Mouse (Mus musculus) cerebellum, adult 8-10 months (tissue): ENCODE measurements around the gene Rftn1.
"Not testable (repeated sequence)": the region's sequence is repeated elsewhere in the genome, so short reads cannot be mapped to it uniquely, and the experiment has no call there.

Experiments used
- DNase-seq: peaks from one replicate; pipeline ENCODE4 v3.0.0; 2022

Rftn1 gene

GRCm38 (mm10) chr17:50127045-50127813 is 63.2 kb downstream of the Rftn1 start:
- DNase-seq: no peak

GRCm38 (mm10) chr17:50126545-50126944 is 63.9 kb downstream of the Rftn1 start:
- no peak for DNase-seq

DNA sequence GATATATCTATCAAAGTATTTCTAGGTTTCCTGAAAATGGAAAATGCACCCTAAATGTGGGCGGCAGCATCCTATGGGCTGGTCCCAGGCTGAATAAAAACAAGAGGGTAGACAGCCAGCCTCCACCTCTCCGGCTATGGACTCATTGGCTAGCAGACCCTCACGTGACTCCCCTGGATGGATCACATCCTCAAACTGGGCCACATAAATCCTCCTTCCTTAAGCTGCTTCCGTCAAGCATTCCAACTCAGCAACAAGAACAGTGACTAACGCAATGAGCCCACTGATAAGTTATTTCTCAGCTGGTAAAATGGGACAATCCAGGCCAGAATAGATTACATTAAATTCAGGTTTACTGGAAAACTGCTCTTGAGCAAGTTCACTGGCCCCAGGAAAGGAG is 64.6 kb downstream of the Rftn1 start:
- no peak for DNase-seq

DNA sequence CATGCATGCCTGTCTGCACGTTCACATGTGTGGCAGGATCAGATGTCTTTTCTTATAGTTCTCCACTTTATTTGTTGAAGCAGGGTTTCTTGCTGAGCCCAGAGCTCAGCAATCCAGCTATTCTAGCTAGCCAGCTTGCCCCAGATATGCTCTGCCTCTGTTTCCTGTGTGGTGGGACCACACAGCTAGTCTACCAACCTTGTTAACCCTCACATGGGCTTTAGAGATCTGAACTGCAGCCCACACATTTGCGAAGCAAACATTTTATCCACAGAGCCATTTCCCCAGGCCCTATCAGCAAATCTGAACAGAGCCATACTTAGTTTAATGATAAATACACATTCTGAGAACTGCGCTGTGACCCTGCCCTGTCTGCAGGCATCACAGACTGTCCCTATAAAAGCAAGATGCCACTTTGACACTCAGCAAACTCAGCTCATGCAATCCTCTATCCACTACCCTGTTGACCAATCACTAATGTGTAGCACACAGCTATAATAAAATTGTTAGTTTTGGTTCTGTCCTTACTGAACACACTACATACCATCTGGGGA is 65.2 kb downstream of the Rftn1 start:
- no peak for DNase-seq

DNA sequence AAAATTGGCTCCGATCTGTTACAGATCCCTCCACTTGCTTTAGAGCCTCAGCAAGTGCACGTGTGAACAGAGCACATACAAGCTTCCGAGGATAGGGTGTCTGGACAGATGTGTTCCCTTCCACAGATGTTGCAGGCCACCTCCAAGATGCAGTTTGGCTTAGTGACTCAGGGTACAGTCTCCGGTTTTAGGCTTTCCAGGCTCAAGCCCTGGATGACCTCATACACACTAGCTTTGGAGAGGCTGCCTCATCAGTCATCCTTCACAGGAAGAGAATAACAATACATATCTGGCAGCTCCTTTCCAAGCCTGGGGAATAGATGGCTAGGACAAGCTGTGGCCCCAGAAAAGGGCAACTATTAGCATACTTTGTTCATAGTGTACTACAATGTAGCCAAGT is 65.8 kb downstream of the Rftn1 start:
- DNase-seq: no peak

GRCm38 (mm10) chr17:50122555-50122954 is 67.9 kb downstream of the Rftn1 start:
- no peak for DNase-seq

- no peak for DNase-seq
Measured at GRCm38 (mm10) chr17:50120098-50120497, 70.4 kb downstream of the Rftn1 start.

GRCm38 (mm10) chr17:50117461-50117860 is 73.0 kb downstream of the Rftn1 start:
- DNase-seq: no peak

DNA sequence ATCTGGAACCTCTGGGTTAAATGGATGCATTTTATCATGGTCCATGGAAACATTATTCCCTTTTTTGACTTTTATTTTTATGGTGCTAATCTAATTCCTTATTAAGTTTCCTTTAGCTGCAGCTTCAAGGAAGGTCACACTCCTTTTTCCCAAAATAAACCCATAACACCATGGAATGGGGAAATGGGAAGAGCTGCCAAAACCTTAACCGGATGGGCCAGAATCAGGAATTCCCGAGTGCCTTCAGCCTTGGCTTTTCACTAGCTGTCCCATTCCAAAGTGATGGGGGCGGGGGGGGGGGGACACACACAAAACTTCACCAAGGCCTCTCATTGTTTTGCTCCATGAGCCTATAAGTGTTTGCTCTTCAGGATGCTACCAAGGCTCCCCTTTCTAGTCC is 73.5 kb downstream of the Rftn1 start:
- no peak for DNase-seq

GRCm38 (mm10) chr17:50116401-50116800 is 74.1 kb downstream of the Rftn1 start:
- DNase-seq: not testable (repeated sequence)

DNA sequence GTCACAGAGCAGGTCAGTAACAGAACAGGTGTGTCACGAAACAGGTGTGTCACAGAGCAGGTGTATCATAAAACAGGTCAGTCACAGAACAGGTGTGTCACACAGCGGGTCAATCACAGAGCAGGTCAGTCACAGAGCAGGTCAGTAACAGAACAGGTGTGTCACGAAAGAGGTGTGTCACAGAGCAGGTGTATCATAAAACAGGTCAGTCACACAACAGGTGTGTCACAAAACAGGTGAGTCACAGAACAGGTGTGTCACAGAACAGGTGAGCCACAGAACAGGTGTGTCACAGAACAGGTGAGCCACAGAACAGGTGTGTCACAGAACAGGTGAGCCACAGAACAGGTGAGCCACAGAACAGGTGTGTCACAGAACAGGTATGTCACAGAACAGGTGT is 74.8 kb downstream of the Rftn1 start:
- not testable (repeated sequence) for DNase-seq

GRCm38 (mm10) chr17:50114659-50115058 is 75.8 kb downstream of the Rftn1 start:
- DNase-seq: no peak

DNA sequence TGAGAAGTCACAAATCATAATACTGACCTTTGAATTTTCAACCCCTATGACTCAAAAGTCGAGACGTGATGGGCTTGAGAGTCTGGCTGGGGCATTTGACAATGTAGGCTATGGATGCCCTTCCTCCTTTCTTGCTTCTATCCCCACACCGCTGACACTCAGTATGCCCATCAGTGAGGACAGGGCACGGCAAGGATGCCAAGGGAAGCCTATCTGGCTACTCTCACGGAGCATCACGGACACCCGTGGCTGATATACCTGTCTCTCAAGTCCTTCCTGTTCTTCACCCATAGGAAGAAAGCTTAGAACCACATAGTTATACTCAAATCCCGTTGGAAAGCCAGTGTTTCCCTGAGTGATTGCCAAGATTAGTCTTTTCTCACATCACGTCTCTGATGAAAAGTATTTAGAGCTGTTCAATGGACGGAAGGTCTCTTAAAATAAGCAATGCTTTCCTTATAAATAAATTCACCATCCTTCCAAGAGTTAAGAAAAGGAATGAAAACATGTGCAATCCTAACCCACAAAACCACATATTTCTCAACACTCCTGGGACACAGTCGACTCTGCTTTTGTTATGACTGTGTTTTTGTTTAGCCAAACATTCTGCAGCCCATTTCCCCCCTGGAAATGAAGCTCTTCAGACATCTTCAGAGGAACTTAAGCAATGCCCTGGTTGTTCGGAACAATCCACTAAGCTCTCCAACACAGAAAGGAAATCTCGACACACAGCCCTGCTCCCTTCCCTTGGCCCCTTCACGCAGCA is 79.6 kb downstream of the Rftn1 start:
- no peak for DNase-seq

- no peak for DNase-seq
Measured at GRCm38 (mm10) chr17:50106811-50107210, 83.7 kb downstream of the Rftn1 start.

DNA sequence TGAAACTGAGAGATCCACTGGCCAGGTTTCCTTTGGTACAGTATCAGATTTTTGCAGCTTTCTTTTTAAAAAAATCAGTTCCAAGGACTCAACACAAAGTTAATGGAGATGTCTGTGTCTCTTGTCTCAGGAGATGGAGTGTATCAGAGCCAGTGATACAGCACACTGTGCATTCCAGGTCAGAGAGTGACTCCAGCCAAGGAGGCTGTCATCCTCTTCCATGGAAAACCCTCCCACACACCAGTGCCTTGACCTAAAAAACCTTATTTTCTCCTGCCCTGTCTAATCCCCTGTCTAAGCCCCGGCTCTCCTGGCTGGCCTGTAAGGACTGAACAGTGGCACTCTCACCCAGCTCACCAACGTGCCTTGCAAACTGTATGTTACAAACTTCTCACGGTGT is 86.3 kb downstream of the Rftn1 start:
- no peak for DNase-seq

DNA sequence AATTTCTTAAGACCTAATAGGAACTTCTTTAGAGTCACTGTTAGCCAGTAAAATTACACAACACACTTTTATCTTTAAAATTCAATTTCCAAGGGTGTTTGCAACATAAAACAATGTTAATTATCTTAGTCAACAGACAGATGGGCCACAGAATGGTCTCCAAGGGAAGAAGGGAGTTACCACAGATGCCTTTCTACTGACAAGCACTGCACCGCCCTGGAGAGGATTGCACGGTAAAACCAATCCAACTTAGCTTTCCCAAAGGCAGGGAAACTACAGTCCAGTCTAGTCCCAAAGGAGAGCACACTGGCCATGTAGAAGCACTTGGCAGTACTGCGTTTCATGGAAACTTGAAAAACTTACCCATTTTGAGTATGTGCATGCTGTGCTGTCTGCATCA is 89.1 kb downstream of the Rftn1 start:
- no peak for DNase-seq

- no peak for DNase-seq
Measured at GRCm38 (mm10) chr17:50100070-50100469, 90.4 kb downstream of the Rftn1 start.

GRCm38 (mm10) chr17:50099378-50099777 is 91.1 kb downstream of the Rftn1 start:
- DNase-seq: no peak

GRCm38 (mm10) chr17:50098297-50098696 is 92.2 kb downstream of the Rftn1 start:
- no peak for DNase-seq

DNA sequence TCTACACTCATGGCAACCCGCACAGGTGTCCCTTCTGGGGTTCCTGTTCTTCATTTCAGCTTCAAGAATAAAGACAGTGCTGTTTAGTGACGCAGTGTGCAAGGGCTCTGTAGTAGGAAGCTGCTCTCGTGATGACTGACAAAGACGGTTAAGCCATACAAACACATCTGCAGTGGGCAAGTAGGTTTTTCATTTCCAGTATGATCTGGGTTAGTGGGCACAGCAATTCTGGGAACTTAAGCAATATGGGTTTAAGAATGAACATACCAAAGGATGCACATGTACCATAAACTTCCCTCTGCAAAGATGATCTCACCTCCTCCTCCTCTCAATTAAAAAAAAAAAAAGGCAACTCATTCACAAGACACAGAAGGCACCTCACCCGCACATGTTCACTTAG is 92.6 kb downstream of the Rftn1 start:
- DNase-seq: no peak

DNA sequence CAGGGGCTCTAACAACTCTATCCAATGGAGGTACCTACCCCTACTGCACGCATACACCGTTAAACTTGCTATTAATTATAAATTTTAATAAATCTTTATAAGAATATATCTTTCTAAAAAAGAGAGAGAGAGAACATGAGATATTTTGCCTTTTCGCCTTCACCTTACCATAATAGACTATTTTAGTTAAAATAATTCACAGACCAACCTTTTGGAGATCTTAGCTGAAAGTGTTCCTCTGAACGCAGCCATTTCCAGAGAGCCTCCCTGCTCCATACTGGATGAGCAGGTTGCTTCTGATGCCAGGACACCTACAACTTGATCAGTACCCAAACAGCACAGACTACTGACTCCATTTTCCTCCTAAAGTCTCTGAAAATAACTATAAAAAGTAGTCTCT is 94.2 kb downstream of the Rftn1 start:
- no peak for DNase-seq

DNA sequence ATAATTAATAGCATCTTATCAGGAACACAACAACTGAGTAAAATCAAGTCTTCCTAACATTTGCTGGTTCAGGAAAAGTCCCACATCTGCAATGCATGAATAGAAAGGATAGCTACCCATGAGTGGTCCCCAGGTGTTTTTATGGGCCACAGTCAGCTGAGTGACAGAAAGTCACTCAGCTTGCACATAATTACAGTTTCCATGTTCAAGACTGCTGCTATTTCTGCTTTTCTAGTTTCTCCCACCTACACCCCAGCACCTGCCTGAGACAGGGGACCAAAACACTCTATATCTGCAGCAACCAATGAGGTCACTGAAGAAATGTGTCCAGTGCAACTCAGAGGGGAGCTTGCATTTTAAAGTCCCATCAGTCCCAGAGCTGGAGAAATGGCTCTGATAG is 95.9 kb downstream of the Rftn1 start:
- no peak for DNase-seq

DNA sequence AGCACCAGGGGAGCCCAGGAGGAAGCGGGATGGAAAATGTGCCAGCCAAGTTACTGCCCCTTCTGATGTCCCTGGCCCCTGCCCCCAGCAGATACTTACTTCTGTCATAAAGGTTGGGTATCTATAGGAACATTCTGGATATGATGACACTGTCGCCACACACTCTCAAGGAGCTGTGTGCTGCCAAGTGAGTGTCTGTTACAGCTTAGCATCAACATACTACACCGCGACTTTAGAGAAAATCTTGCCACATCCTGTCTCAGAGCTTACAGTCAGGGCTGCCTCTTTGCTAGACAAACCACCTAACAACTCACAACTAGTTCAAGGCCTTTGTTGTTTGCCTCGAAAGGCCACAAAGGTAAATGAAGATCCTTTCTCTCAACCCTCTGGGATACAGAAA is 96.4 kb downstream of the Rftn1 start:
- DNase-seq: no peak

DNA sequence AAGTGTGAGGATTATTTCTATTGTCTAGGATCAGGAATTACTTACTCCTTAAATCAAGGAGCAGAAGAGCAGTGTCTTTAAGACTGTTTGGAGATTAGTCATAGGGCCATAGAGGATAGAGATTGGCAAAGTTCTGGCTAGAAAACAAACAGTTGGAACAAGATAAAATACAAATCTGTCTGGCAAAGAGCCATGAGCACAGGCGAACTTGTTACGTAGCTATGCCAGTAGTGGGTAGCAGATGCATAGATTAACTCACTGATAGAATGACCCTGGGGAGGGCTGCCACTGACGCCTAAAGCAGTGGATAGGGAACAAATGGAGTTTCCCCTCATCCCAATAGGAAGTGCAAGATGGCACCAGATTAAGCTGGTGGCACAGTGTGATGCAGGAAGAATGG is 97.1 kb downstream of the Rftn1 start:
- no peak for DNase-seq
